Mouse (Mus musculus) layer of hippocampus, postnatal 36 days (tissue): ENCODE measurements around the gene Olfr1394. TPM values are rescaled to one million over a fixed set of nuclear protein-coding genes. Genes with fewer than 3 reads are reported as not detected.
"Not testable (repeated sequence)": the region's sequence is repeated elsewhere in the genome, so short reads cannot be mapped to it uniquely, and the experiment has no call there.

Experiments
- DNase-seq, 2 experiments: peaks; one replicate each; pipeline ENCODE4 v3.0.0; 2022
- total RNA-seq, 2 experiments: library from RNA; stranded (reverse); gene quantifications; 2 replicates each; pipeline ENCODE4 v1.2.3; 2021

Olfr1394 gene
- total RNA-seq, 2 experiments from 2014 or later: not detected

DNA sequence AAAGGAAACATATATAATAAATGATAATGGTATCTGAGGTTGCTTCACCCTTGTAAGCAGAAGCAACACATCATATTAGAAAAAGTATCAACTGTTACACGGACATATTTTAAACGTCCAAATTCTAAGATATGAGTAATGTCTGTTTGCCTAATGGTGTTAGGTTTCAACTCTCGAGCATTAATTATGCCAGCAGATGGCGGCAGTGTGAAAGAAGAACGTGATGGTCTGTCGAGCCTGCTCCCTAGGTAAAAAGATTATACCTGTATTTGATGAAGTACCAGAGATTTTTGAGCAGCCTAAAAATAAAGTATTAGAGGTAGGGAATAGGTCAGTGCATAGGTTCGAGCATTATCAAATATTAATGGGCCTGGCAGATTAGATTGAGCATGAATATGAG, 35.6 kb downstream of the Olfr1394 start:
- peak; percentile 6 to 46 for DNase-seq

DNA sequence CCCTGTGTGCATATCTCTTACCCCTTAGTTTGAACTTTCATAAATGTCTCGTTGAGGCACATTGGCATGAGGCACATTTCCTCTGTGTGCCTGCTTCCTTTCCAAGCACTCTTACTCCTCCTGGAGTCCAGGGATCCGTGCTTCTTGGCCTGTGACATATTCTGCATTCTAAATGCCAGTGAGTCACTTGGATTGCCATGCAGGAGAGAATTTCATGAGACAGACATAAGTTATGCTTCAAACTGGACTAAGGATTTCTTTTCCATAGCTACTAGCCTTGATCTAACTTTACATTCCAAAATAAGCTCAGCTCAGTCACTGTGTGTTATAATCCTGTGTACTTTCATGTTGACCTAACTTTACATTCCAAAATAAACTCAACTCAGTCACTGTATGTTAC, 36.9 kb downstream of the Olfr1394 start:
- DNase-seq: no peak

DNA sequence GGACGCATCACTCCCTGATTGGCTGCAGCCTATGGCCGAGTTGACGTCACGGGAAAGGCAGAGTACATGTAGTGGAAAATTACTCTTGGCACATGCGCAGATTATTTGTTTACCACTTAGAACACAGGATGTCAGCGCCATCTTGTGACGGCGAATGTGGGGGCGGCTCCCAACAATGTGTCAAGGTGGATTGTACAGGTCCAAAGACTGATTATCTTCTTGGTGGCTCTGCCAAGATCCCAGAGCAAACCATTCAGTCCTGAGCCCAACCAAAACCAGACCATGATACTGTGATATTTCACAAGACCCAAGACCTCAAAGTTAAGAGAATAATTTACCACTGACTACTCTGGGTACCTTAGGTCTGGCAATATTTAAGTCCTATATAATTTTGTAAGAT, 40.6 kb downstream of the Olfr1394 start:
- DNase-seq: not testable (repeated sequence)

DNA sequence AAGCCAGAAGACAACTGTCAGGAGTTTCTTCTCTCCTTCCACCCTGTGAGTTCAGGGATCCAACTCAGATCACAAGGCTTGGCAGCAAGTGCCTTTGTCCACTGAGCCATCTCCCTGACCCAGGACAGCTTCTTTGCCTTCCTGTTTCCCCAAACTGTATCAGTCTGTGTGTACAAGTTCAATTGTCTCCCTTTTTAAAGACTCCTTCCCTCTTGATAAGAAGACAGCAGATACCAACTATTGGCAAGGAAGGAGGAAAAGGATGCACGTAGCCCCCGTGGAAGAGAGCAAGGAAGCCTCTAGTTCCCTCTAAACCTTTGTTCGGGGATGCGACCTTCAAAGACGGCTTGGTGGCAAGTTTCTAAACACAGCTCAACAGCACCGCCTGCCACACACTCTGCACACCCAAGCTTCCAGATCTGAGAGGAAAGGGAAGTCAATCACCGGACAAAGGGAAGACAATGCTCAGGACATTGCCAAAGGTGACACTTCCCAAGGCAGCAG, 41.7 kb downstream of the Olfr1394 start:
- no peak for DNase-seq

DNA sequence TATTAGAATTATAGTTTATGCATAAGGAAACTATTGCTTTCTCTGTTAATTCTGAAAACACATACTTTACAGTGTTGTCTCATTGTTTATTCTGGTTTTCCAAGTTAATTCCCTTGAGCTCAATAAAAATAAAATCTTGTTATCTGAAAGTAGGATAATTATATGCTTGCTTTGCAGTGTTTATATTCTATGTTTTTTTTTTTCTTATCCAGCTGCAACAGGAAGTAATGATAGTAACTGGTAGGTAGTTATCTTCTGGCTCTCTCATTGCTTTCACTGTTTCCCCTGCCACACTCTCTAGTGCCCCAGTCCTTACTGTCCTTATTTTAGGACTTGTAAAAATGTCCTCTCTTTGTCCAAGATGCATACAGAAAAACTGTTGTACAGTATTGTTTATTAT, 46.5 kb downstream of the Olfr1394 start:
- DNase-seq: no peak

DNA sequence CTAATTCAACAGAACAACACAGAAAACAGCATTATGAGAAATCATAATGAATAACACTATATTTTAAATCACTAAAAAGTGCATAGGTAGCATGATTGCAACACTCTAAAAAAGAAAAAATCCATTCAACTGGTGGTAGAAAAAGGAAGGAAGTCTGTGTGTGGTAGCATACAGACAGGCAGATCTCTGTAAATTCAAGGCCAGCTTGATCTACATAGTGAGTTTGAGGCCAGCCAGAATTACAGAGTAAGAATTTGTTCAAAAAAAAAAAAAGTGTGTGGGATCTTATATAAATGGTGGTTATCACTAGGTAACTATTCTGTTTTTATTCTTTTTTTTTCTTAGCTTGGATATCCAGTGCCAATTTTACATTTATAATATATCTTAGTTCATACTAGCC, 47.0 kb downstream of the Olfr1394 start:
- no peak for DNase-seq

DNA sequence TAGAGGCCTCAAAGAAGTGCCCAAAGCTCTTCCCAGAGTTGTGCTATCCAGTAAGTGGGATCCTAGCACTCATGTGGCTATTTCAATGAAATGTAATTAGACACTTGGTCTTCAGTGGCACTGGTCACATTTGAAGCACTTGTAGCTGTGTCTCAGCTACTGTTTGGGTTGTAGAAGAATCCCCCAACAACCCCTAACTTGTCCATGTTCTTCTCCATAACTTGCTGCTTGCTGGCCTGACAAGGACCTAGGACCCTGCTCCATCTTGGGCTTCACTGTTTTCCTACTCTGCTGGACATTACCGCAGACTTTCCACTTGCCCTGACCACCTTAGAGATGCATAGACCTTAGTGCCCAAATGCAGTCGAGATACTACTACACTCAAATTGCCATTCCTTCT, 47.9 kb downstream of the Olfr1394 start:
- no peak for DNase-seq

DNA sequence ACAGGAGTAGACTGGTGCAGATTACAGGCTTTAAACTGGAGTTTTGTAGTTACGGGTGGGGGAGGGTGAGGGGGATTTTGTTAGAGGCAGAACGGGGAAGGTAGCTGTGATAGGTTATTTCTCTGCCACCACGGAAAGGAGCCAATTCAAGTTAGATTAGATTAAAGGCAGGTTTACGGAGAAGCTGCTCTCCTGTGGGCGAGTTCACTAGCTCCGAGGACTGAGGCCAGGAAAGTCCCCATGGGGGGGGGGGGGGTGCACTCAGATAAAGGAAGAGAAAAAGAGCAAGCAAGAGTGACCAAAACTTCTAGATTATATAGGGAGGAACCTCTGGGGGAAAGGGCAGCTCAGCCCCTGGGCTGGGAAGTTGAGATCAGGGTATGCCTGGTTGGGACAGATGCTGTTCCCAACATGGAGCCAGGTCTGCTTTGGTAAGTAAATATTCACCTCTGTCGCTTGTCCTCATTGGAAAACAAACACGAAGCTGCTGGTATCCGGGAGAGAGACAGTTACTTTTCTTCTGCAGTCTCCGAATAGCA, 48.4 kb downstream of the Olfr1394 start:
- peak in 1 of 2 experiments; percentile 3 for DNase-seq

DNA sequence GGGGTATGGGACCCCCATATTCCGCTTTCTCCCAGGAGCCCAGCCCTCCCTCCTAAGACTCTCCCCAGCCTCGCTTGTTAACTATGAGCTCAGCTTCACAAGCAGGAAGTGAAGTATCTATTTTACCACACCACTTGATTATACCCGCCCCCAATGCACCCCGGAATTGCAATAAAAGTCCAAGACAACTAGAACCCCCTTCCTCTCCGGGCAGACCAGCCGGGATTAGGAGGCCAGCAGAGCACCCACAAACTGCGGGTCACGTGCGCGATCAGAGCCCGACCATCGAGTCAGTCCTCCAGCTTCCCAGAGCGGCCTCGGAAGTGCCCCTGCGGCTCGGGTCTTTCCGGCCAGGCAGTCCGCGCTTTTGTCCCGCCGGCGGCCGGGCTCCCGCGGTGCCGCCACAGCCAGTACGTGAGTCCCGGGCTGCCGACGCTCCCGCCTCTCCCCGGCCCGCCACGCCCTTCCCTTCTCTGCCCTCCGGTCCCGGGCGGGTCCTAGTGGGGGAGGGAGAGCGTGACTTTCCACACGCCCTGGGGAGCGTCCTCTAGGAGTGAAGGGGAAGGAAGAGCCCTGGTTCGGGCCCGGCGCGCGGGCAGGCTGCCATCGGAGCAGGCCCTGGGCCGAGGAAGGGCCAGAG, 49.1 kb downstream of the Olfr1394 start, which contains the start of gene Zfp62:
Gene Zfp62 (plus strand): TSS at position 164 of the 640 bp plus-strand sequence.
- peak; percentile 92 to 94 for DNase-seq

DNA sequence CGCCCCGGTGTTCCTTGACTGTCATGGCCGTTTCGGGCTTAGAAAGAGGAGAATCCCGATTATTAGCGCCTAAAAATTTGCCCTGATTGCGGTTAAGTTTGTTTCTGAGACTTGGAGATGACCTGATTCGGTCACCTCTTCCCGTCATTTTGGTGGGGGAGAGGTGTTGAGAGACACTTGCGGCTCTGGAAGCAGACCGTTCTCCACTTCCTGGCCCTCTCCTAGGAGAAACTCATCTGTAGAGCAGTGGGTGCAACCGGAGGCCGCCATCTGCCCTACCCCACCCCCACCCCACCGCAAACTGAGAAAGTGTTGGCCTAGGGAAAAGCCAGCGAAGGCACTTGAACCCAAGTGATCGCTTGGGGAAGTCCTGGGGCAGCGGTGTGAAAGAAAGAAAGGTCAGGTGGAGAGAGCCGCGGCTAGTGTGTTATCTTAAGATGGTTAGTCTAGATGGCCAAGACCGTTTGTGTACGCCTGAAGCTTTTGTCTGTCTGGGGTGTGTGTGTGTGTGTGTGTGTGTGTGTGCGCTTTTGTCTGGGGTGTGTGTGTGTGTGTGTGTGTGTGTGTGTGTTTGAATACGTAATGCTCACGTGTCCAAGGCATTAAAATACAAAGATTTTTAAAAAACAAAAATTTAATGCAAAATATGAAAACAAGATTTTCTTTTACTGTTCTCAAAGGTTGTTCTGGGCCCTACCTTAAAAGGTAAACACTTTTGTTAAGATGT, 49.8 kb downstream of the Olfr1394 start:
- DNase-seq: no peak

DNA sequence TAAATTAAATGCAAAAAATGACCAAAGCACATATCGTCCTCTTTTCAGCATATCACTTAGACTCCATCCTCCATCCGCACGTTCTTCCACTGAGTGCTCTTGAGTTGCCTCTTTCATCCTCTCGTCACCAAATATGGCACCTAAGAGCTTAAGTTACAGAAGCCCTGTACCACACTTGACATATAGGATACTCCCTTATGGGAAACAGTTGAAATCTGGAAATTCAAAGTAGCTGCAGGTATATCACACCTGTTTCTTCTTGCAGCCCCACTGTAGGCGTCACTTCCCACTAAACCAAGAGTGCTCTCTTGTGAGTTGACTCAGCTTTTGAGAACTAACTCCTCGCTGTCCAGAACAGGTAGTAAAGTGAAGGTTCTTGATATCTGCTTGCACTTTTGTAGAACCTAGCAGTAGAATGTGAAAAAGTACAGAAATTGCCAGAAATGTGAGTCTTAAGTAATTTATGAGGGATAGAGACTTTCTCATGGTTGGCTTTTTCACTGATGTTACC, 51.0 kb downstream of the Olfr1394 start:
- no peak for DNase-seq

DNA sequence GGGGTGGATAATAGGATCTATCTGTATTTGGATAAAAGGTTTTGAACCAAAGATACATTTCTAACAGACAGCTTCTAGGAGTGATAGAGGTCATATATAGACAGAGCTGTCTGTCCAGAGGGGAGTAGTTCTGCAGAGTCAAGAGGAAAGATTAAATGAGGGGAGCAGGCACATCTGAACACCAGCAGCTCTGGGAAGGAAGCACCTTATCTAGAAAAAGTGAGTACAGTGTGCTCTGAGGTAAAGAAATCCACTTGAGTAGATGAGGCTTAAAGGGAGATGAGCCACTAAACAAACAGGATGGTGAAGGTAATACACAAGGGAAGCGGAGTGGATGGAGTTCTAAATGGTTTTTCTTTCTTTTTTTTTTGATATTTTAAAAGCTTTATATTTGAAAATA, 53.3 kb downstream of the Olfr1394 start:
- no peak for DNase-seq

Other genes with a start within 250 kb of the Olfr1394 start
- gene Psme2b, start 208.2 kb upstream of the Olfr1394 start, total RNA-seq: 1 to 10 TPM in 1 of 2 experiments, under 1 TPM in 1; 0.66 to 1.5 TPM
- not detected for gene Olfr56, start 175.5 kb upstream of the Olfr1394 start, total RNA-seq
- gene 9930111J21Rik1, start 175.0 kb upstream of the Olfr1394 start, total RNA-seq: under 1 TPM; 0.55 to 0.76 TPM
- under 1 TPM; 0.20 to 0.38 TPM for gene Gm12185, start 162.2 kb upstream of the Olfr1394 start, total RNA-seq
- 1 to 10 TPM in 1 of 2 experiments, not detected in 1; 1.2 TPM for gene Tgtp1, start 160.2 kb upstream of the Olfr1394 start, total RNA-seq
- 1 to 10 TPM; 1.2 to 1.7 TPM for gene 9930111J21Rik2, start 103.1 kb upstream of the Olfr1394 start, total RNA-seq
- gene Tgtp2, start 90.2 kb upstream of the Olfr1394 start, total RNA-seq: under 1 TPM in 1 of 2 experiments, not detected in 1; 0.87 TPM
- 1 to 10 TPM in 1 of 2 experiments, under 1 TPM in 1; 0.97 to 1.4 TPM for gene Ifi47, start 77.8 kb upstream of the Olfr1394 start, total RNA-seq
- gene Olfr1396, start 39.5 kb upstream of the Olfr1394 start, total RNA-seq: not detected
- not detected for gene Olfr1395, start 12.1 kb upstream of the Olfr1394 start, total RNA-seq
- gene Btnl9, start 32.8 kb downstream of the Olfr1394 start, total RNA-seq: not detected
- 10 to 100 TPM; 45.0 to 48.7 TPM for gene Zfp62, start 48.9 kb downstream of the Olfr1394 start, total RNA-seq
- 10 to 100 TPM; 52.0 to 54.4 TPM for gene Mgat1, start 89.8 kb downstream of the Olfr1394 start, total RNA-seq
- gene Olfr1393, start 123.9 kb downstream of the Olfr1394 start, total RNA-seq: not detected
- gene Olfr1392, start 130.9 kb downstream of the Olfr1394 start, total RNA-seq: not detected
- not detected for gene Olfr10, start 150.4 kb downstream of the Olfr1394 start, total RNA-seq
- gene Olfr1391, start 168.4 kb downstream of the Olfr1394 start, total RNA-seq: not detected
- not detected for gene Olfr1390, start 180.8 kb downstream of the Olfr1394 start, total RNA-seq